Mouse (Mus musculus) midbrain, embryonic 13.5 days (tissue): ENCODE data around the gene Grid2. TPM values are rescaled to one million over a fixed set of nuclear protein-coding genes. Genes with fewer than 3 reads are reported as not detected.

Experiments used
- ATAC-seq: fragments of 200-750 bp; cut with Nextera tagmentation; 2 replicates; pipeline ENCODE4 v1.8.0; 2017; ENCODE audit warnings: mild to moderate bottlenecking, moderate TSS enrichment, moderate library complexity
- H3K27ac ChIP-seq: fragments of 300-500 bp; sonication (generic); 2 replicates; pipeline ENCODE4 v1.5.1; 2015; ENCODE audit warnings: inconsistent platforms, mild to moderate bottlenecking, moderate library complexity
- H3K27me3 ChIP-seq: fragments of 300-500 bp; sonication (generic); 2 replicates; pipeline ENCODE4 v1.6.1; 2015; ENCODE audit warnings: mild to moderate bottlenecking, inconsistent platforms
- H3K36me3 ChIP-seq: fragments of 300-500 bp; sonication (generic); 2 replicates; pipeline ENCODE4 v1.6.1; 2015; ENCODE audit warnings: mild to moderate bottlenecking, inconsistent platforms
- H3K4me1 ChIP-seq: fragments of 300-500 bp; sonication (generic); replicated peaks from 2 replicates; pipeline ENCODE4 v1.6.1; 2015; ENCODE audit warnings: inconsistent platforms
- H3K4me2 ChIP-seq: fragments of 300-500 bp; sonication (generic); replicated peaks from 2 replicates; pipeline ENCODE4 v1.6.1; 2015; ENCODE audit warnings: moderate library complexity, mild to moderate bottlenecking, inconsistent platforms
- H3K4me3 ChIP-seq: fragments of 300-500 bp; sonication (generic); replicated peaks from 2 replicates; pipeline ENCODE4 v1.5.1; 2015; ENCODE audit warnings: mild to moderate bottlenecking, inconsistent platforms
- H3K9ac ChIP-seq: fragments of 300-500 bp; sonication (generic); replicated peaks from 2 replicates; pipeline ENCODE4 v1.6.1; 2015; ENCODE audit warnings: mild to moderate bottlenecking, inconsistent platforms
- H3K9me3 ChIP-seq: fragments of 300-500 bp; sonication (generic); 2 replicates; pipeline ENCODE4 v1.6.1; 2016; ENCODE audit warnings: mild to moderate bottlenecking, inconsistent platforms
- WGBS: fragments of 180-500 bp; shearing (Covaris S2); methylation state at CpG from one replicate; pipeline ENCODE4 v1.1.7; 2015; 5-methylcytosine and 5-hydroxymethylcytosine counted together
- polyA plus RNA-seq: library from polyadenylated mRNA; unstranded; fragments of >200 nt; fragmentation: Nextera tagmentation; extraction: Ambion mirVana; gene quantifications from 2 replicates; pipeline ENCODE4 v1.2.1, GENCODE M21; 2015

Grid2 gene
- polyA plus RNA-seq, 1 experiment from 2014 or later, result 7.6 TPM

GRCm38 (mm10) chr6:64647661-64648060 is 1392.0 kb downstream of the Grid2 start:
- no peaks in the 10 kb centered on the region for H3K36me3 ChIP-seq
- no peak overlapping the region for H3K27ac ChIP-seq
- no peak for ATAC-seq

GRCm38 (mm10) chr6:64648196-64648595 is 1392.5 kb downstream of the Grid2 start:
- 26% methylated on average over 8 of the region's 8 CpGs for WGBS
- no peak overlapping the region for H3K27ac ChIP-seq

More at GRCm38 (mm10) chr6:64647661-64648060, 1392.0 kb downstream of the Grid2 start:
- H3K27me3 ChIP-seq, result no peaks in the 10 kb centered on the region
- H3K9ac ChIP-seq, result no peak overlapping the region
- no peak overlapping the region for H3K4me2 ChIP-seq
- peaks cover 33% of the 10 kb centered on the region for H3K4me1 ChIP-seq
- H3K4me3 ChIP-seq, result no peak overlapping the region
- no peaks in the 10 kb centered on the region for H3K9me3 ChIP-seq

GRCm38 (mm10) chr6:64649296-64650226 is 1393.9 kb downstream of the Grid2 start:
- WGBS, result 11% methylated on average over 20 of the region's 20 CpGs
- Histone ChIP-seq H3K9me3 (no peaks in the 10 kb centered on the region), H3K36me3 (no peaks in the 10 kb centered on the region), H3K4me2 (peak overlapping the region; percentile 62), H3K4me3 (peak overlapping the region; percentile 37), H3K9ac (peak overlapping the region; percentile 54), H3K27ac (peak overlapping the region; percentile 74), H3K27me3 (no peaks in the 10 kb centered on the region), H3K4me1 (peaks cover 33% of the 10 kb centered on the region)
- ATAC-seq, result peak; percentile 90

More at GRCm38 (mm10) chr6:64648196-64648595, 1392.5 kb downstream of the Grid2 start:
- no peaks in the 10 kb centered on the region for H3K27me3 ChIP-seq
- no peak overlapping the region for H3K4me2 ChIP-seq
- H3K9ac ChIP-seq, result no peak overlapping the region
- peaks cover 33% of the 10 kb centered on the region for H3K4me1 ChIP-seq
- H3K4me3 ChIP-seq, result no peak overlapping the region
- H3K9me3 ChIP-seq, result no peaks in the 10 kb centered on the region
- no peak for ATAC-seq
- H3K36me3 ChIP-seq, result no peaks in the 10 kb centered on the region

GRCm38 (mm10) chr6:64650765-64651164 is 1395.1 kb downstream of the Grid2 start:
- peaks cover 33% of the 10 kb centered on the region for H3K4me1 ChIP-seq
- ATAC-seq, result 0 out of 2 replicates have a peak, but pooled peaks have one; percentile 2
- no peak overlapping the region for H3K9ac ChIP-seq
- no peaks in the 10 kb centered on the region for H3K36me3 ChIP-seq
- no peak overlapping the region for H3K4me3 ChIP-seq
- peak overlapping the region; percentile 25 for H3K4me2 ChIP-seq
- 5% methylated on average over 7 of the region's 7 CpGs for WGBS
- H3K9me3 ChIP-seq, result no peaks in the 10 kb centered on the region
- no peak overlapping the region for H3K27ac ChIP-seq
- no peaks in the 10 kb centered on the region for H3K27me3 ChIP-seq

GRCm38 (mm10) chr6:64671010-64671409 is 1415.3 kb downstream of the Grid2 start:
- ATAC-seq, result no peak
- WGBS, result 79% methylated on average over 3 of the region's 3 CpGs
- H3K27ac ChIP-seq, result no peak overlapping the region
- no peaks in the 10 kb centered on the region for H3K36me3 ChIP-seq
- no peak overlapping the region for H3K9ac ChIP-seq
- no peak overlapping the region for H3K4me3 ChIP-seq
- H3K9me3 ChIP-seq, result no peaks in the 10 kb centered on the region
- H3K4me1 ChIP-seq, result no peaks in the 10 kb centered on the region
- H3K27me3 ChIP-seq, result no peaks in the 10 kb centered on the region
- H3K4me2 ChIP-seq, result no peak overlapping the region

GRCm38 (mm10) chr6:64678815-64679214 is 1423.1 kb downstream of the Grid2 start:
- no peak overlapping the region for H3K4me3 ChIP-seq
- no peaks in the 10 kb centered on the region for H3K4me1 ChIP-seq
- no peak overlapping the region for H3K4me2 ChIP-seq
- H3K9me3 ChIP-seq, result no peaks in the 10 kb centered on the region
- H3K27ac ChIP-seq, result no peak overlapping the region
- ATAC-seq, result no peak
- no peak overlapping the region for H3K9ac ChIP-seq
- no peaks in the 10 kb centered on the region; the same call in 1 of the 2 replicates for H3K27me3 ChIP-seq
- no peaks in the 10 kb centered on the region for H3K36me3 ChIP-seq
- 87% methylated on average over 1 of the region's 1 CpGs for WGBS

GRCm38 (mm10) chr6:64683974-64684373 is 1428.3 kb downstream of the Grid2 start:
- Histone ChIP-seq H3K4me2 (no peak overlapping the region), H3K4me1 (peaks cover 11% of the 10 kb centered on the region), H3K9me3 (no peaks in the 10 kb centered on the region), H3K36me3 (no peaks in the 10 kb centered on the region), H3K27ac (no peak overlapping the region), H3K4me3 (no peak overlapping the region), H3K9ac (no peak overlapping the region), H3K27me3 (peaks cover 27% of the 10 kb centered on the region)
- ATAC-seq, result peak; percentile 64
- WGBS, result 37% methylated on average over 9 of the region's 9 CpGs

- Histone ChIP-seq H3K9ac (no peak overlapping the region), H3K4me3 (no peak overlapping the region), H3K4me2 (peak overlapping the region; percentile 33; the same call in 1 of the 2 replicates), H3K9me3 (no peaks in the 10 kb centered on the region), H3K27ac (no peak overlapping the region), H3K36me3 (no peaks in the 10 kb centered on the region), H3K4me1 (peaks cover 11% of the 10 kb centered on the region), H3K27me3 (peaks cover 29% of the 10 kb centered on the region)
- peak; percentile 7; the same call in 1 of the 2 replicates for ATAC-seq
- 4% methylated on average over 5 of the region's 5 CpGs for WGBS
These were observed 1429.3 kb downstream of the Grid2 start for GRCm38 (mm10) chr6:64684973-64685372.

- peak overlapping the region; percentile 50 for H3K4me2 ChIP-seq
- no peak overlapping the region; the same call in 1 of the 2 replicates for H3K27ac ChIP-seq
- H3K9ac ChIP-seq, result no peak overlapping the region
- H3K27me3 ChIP-seq, result peaks cover 54% of the 10 kb centered on the region
- H3K4me1 ChIP-seq, result peaks cover 11% of the 10 kb centered on the region
- no peaks in the 10 kb centered on the region for H3K9me3 ChIP-seq
- peak; percentile 69 for ATAC-seq
- H3K4me3 ChIP-seq, result peak overlapping the region; percentile 25
- H3K36me3 ChIP-seq, result no peaks in the 10 kb centered on the region
- 2% methylated on average over 19 of the region's 19 CpGs for WGBS
These were observed 1432.7 kb downstream of the Grid2 start for GRCm38 (mm10) chr6:64688181-64688944.

- no peak overlapping the region for H3K9ac ChIP-seq
- peaks cover 8% of the 10 kb centered on the region for H3K4me1 ChIP-seq
- H3K9me3 ChIP-seq, result no peaks in the 10 kb centered on the region
- WGBS, result 22% methylated on average over 7 of the region's 7 CpGs
- H3K27me3 ChIP-seq, result peaks cover 42% of the 10 kb centered on the region
- H3K4me2 ChIP-seq, result no peak overlapping the region
- ATAC-seq, result 0 out of 2 replicates have a peak, but pooled peaks have one; percentile 43
- H3K27ac ChIP-seq, result no peak overlapping the region
- H3K4me3 ChIP-seq, result no peak overlapping the region
- no peaks in the 10 kb centered on the region for H3K36me3 ChIP-seq
These were observed 1439.0 kb downstream of the Grid2 start for GRCm38 (mm10) chr6:64694688-64695087.

GRCm38 (mm10) chr6:64703659-64704058 is 1448.0 kb downstream of the Grid2 start:
- 83% methylated on average over 2 of the region's 2 CpGs for WGBS
- no peak for ATAC-seq
- no peaks in the 10 kb centered on the region for H3K4me1 ChIP-seq

More at GRCm38 (mm10) chr6:64703659-64704058, 1448.0 kb downstream of the Grid2 start:
- H3K27me3 ChIP-seq, result no peaks in the 10 kb centered on the region
- H3K36me3 ChIP-seq, result no peaks in the 10 kb centered on the region
- no peak overlapping the region for H3K27ac ChIP-seq
- no peak overlapping the region for H3K9ac ChIP-seq
- H3K9me3 ChIP-seq, result no peaks in the 10 kb centered on the region
- no peak overlapping the region for H3K4me3 ChIP-seq
- no peak overlapping the region for H3K4me2 ChIP-seq
